In genomic region chr11:71745875-71746274, GRCm38 (mm10) we compare ENCODE assay signal across 22 mouse cellular contexts. TPM values are rescaled to one million over a fixed set of nuclear protein-coding genes. Genes with fewer than 3 reads are reported as not detected.
DNase-seq lines count a peak whose midpoint lies in the region; ATAC-seq lines count a peak whose summit lies in the region.
"Had no signal": no experiment of that assay in that cellular context is flagged by ENCODE, and none has a peak within 500 bp of the region (broad histone marks: within the 10 kb centered on the region; RNA-seq: fewer than 3 reads in every experiment).

No protein-coding gene starts in this region.

- DNase-seq in cerebellum, postnatal 14 days, result peak; percentile 47 to 64
- peak; percentile 41 to 42 for DNase-seq in left cerebral cortex, adult 18-20 months (ENCODE audit: low spot score in 2 of 2)
- no peak for DNase-seq in left cerebral cortex, adult 11 months (ENCODE audit: low spot score)
- peak; percentile 35 to 76 for DNase-seq in left cerebral cortex, postnatal 25 days (ENCODE audit: low spot score in 2 of 2)
- peak; percentile 65 for DNase-seq in telencephalon, adult 2 months (ENCODE audit: low read depth, low spot score)
- DNase-seq: adrenal gland, postnatal 36 days; B cell, adult 2 months; gastrocnemius, postnatal 36 days; heart, adult 2 months; kidney, adult 11 months; kidney, postnatal 36 days; thymus, postnatal 14 days had no signal

- no peaks in the 10 kb centered on the region for H3K27me3 ChIP-seq in midbrain, embryonic 13.5 days
- H3K27me3 ChIP-seq: forebrain, embryonic 15.5 days; hindbrain, embryonic 13.5 days had no signal

- no peak overlapping the region for H3K27ac ChIP-seq in midbrain, embryonic 13.5 days
- H3K27ac ChIP-seq: embryonic facial prominence, embryonic 10.5 days; forebrain, embryonic 15.5 days; heart, adult 2 months; hindbrain, embryonic 13.5 days; kidney, embryonic 15.5 days; macrophage had no signal

- H3K4me3 ChIP-seq in midbrain, embryonic 13.5 days (replicated peaks), result no peak overlapping the region
- H3K4me3 ChIP-seq: embryonic facial prominence, embryonic 10.5 days; forebrain, embryonic 15.5 days; heart, adult 2 months; hindbrain, embryonic 13.5 days; kidney, embryonic 15.5 days had no signal

- intact Hi-C loops in left cerebral cortex, postnatal 25 days (cut with DNase I), result loop anchor here (5.0 kb wide), 1 partner anchor 74 kb away; no protein-coding TSS in a partner anchor

- H3K4me1 ChIP-seq in midbrain, embryonic 13.5 days (replicated peaks), result peaks cover 11% of the 10 kb centered on the region
- H3K4me1 ChIP-seq: kidney, embryonic 15.5 days had no signal

- H3K9me3 ChIP-seq in midbrain, embryonic 13.5 days, result no peaks in the 10 kb centered on the region
- H3K9me3 ChIP-seq: embryonic facial prominence, embryonic 10.5 days; forebrain, embryonic 15.5 days; hindbrain, embryonic 13.5 days; kidney, embryonic 15.5 days had no signal

- H3K36me3 ChIP-seq in midbrain, embryonic 13.5 days, result no peaks in the 10 kb centered on the region
- H3K36me3 ChIP-seq: embryonic facial prominence, embryonic 10.5 days; forebrain, embryonic 15.5 days; G1E; hindbrain, embryonic 13.5 days; kidney, embryonic 15.5 days had no signal

- no peak for ATAC-seq in cerebellum, adult (ENCODE audit: insufficient number of reproducible peaks, low FRiP score, low TSS enrichment)
- no peak for ATAC-seq in midbrain, embryonic 13.5 days
- ATAC-seq: forebrain, embryonic 15.5 days; Patski had no signal

- H3K4me2 ChIP-seq in midbrain, embryonic 13.5 days (replicated peaks), result no peak overlapping the region
- H3K4me2 ChIP-seq: forebrain, embryonic 15.5 days; hindbrain, embryonic 13.5 days; kidney, embryonic 15.5 days had no signal

- H3K9ac ChIP-seq in midbrain, embryonic 13.5 days (replicated peaks), result no peak overlapping the region
- H3K9ac ChIP-seq: forebrain, embryonic 15.5 days; hindbrain, embryonic 13.5 days; kidney, embryonic 15.5 days had no signal

- WGBS in midbrain, embryonic 13.5 days, result 82% methylated on average over 3 of the region's 3 CpGs

RNA-seq across cellular contexts. Expression of gene Wscd1, which starts 3.8 kb away (rescaled TPM):
- total RNA-seq in left cerebral cortex, adult 18-20 months (2021), result 10 to 100 TPM; 56.4 to 63.6 TPM
- total RNA-seq in left cerebral cortex, postnatal 25 days (2021), result 10 to 100 TPM; 60.0 to 61.6 TPM
- polyA plus RNA-seq in midbrain, embryonic 13.5 days (2015; fragmentation: Nextera tagmentation; extraction: Ambion mirVana), result 79.2 and 82.5 TPM in 2 replicates
- total RNA-seq: CH12.LX had no signal
- polyA plus RNA-seq: G1E, macrophage had no signal
